Mouse (Mus musculus): Measurements from ENCODE around the gene Pnmt.

The Pnmt gene

DNA sequence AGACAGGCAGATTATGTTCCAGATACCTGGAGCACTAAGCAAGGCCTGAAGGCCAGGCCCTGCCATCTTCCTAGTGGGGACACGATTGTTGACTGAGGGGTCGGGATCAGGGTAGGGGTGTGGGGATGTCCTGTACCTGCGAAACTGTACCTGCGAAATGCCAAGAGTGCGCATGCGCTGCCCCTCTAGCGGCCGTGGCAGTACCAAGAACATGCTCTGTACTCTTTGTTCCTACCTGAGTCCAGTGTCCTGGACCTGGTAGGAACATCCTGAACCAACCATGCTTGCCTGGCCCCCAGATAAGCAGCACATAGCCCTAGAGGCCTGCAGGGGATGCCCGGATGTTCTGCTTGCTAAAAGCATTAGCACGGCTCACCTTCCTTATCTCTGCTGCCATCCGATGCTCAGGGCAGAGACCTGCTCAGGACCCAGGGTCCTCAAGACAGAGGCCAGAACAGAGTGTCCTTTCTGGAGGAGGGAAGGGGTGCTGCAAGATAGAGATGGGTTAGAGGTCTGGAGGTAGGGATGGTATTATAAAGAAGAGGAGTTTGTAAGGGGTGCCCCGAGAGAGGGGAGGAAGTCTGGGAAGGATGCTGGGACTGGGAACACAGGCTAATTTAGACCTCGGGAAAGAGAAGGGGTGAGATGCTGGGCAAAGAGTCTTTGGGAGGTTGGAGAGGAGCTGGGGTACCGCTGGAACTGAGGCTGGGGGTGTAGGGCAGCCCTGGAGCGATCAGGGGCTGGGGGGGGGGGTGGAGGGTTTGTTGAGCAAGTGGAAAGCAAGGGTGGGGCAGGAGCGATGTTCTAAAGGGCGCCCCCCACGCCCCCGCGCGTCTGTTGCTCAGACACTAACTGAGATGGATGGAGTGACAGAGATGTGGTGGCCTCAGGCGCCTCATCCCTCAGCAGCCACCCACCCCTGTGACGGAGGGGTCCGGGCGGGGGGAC is at the start of gene Pnmt:
Gene Pnmt (plus strand): TSS at position 813 of the 948 bp plus-strand sequence.
- DNase-seq (ENCODE audit: low spot score in 2 of 2): no peak

DNA sequence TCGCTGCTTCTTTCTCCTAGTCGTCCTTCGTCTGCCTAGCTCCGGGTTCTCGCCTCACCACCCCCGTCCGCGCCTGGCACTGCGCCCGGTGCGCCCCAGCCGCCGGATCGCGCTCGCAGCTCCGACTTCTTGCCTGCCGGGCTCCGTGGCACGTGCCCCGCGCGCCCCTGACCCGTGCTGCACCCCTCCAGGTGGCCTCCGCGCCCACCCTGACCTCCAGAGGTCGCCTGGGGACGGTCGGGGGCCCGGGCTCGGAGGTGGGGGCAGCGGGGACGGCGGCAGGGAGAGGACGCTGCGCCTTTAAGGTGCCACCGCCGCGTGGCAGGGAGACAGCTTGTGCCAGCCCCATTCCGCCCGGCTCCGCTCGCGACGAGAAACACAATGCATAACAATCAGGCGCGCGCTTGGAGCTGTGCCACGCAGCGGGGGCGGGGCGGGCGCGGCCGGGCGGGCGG is 47.7 kb upstream of the Pnmt start:
- peak in 1 of 2 experiments; percentile 85 for DNase-seq (ENCODE audit: low spot score in 2 of 2)

DNA sequence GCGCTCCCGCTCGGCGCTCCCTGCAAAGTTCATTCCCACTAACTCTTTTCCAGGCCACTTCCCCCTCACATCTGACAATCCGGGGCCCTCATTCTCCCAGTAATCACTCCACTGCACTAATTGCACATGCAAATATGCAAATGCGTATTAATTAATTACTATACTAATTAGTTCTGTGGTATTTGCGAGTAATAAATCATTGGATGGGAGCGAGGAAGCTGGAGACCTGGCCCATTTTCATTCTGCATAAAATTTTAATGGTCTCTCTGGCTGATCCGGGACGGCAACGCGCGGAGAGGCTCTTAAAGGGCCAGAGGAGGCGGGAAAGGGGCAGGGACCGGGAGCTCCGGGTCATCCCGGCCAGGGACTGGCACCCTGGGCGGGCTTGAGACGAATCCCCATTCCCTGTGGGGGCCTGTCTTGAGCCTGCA is 47.2 kb upstream of the Pnmt start:
- DNase-seq (ENCODE audit: low spot score in 2 of 2): no peak

DNA sequence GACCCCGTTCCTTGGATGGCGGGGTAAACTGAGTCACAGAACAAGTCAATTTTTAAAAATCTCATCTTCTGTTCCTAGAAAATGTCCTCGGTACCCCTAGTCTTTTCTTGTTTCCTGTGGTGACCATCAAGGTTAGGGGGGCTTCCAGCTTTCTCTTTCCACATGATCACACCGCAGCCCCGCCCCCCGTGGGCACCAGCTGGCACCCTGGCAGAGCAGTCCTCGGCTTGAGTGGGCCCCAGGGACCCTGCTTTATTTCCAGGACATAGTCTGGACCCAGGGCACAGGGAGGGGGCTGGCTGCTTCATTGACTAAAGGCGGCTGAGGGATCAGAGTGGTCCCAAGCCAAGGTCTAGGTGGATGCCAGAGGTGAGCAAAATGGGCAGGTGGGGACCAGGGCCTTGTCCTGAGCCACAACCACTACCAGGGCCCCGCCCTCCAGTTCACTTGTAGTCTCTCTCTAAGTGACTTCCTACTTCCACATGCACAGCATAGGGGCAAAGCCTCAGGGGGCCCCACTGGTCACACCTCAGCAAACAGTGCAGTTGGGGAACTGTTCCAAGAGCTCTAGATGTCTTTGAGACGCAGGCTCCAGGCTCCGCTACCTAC is 46.5 kb upstream of the Pnmt start:
- no peak for DNase-seq (ENCODE audit: low spot score in 2 of 2)

DNA sequence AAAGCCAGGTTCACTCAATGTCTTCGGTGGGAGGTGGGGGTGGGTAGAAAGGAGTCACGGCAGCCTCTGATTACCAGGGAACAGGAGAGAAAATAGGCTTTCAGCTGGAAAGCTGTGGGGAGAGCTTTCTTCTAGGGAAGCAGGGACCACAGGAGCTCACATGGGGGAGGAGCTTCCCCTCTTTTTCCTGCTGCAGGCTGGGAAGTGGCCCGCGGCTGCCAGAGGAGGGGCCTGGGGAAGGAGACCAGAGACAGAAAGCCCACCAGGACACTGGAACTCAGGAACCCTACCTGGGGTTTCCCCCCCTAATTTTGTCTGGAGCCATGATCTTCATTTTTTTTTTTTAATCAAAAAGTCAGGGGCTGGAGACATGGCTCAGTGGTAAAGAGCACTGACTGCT is 45.7 kb upstream of the Pnmt start:
- DNase-seq (ENCODE audit: low spot score in 2 of 2): no peak

DNA sequence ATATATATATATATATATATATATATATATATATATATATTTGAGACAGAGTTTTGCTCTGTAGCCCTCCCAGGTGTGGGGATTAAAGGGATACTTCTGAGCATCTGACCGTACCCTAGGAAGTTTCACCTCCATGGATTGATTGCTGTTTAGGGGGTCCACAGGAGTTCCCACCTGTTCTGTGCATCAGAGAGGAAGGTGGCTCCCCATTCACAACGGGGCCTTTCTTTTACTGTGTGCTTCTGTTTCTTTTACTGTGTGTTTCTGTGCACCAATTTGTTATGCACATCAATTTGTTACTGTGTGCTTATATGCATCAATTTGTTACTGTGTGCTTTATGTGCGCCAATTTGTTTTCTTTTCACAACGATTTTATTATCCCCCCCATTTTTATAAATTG is 45.1 kb upstream of the Pnmt start:
- DNase-seq (ENCODE audit: low spot score in 2 of 2): no peak

DNA sequence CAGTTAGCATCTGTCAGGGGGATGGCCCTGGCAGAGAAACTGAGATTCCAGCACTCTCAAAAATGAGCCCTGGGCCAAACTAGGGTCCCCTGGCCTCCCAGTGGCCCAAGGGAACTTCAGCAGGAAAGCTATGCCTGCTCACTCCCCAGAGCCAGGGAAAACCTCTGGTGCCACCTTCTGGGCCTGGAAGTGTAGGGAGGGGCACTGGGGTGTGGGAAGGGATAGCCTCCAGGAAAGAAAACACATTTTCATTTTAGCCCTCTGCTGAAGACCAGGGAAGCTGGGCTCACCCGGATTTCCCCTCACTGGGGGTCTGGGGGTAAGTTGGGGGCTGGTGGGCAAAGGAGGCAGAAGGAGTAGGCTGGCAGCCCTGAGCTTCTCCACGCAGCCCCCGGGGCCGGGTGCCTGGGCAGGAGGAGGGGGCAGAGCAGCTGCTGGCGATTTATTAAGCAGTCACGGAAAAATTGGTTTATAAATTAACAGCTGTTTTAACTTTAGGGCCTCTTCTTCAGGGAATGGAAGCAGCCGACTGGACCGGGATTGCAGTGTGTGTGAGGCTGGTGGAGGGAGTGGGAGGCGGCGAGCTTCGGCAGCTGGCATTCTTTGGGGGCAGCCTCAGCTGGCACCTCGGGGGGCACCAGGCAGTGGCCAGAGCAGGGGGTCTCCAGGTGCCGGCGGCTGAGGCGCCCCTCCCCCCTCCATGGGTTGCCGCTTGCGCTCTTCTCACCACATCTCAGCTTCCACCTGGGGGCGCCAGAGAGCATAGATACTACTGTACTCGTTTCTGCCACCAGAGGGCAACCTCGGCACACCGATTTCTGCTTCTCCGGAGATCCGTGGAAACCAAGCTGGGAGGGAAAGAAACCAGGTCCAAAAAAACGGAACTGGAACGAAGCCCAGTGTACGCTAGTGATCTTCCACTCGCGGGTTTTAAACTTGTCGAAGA is 44.0 kb upstream of the Pnmt start:
- DNase-seq (ENCODE audit: low spot score in 2 of 2): peak; percentile 78 to 99

DNA sequence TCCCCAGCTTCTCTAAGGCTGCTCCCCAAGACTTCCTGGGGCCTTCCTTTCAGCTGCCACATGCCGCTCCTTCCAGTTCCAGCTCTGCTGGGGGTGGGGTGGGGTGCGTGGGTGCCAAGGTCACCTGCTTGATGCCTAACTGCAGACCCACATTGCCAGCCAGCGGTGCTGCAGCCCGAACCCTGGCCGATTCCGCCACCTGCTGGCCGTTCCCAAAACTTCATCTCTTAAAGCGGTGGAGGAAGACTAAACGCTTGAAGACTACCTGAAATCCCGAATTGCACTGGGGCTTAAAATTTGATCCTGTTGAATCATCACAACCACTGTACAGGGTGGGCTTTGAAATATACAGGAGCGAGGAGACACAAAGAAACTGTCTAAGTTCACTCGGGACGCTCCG is 41.0 kb upstream of the Pnmt start:
- peak in 1 of 2 experiments; percentile 89 for DNase-seq (ENCODE audit: low spot score in 2 of 2)

DNA sequence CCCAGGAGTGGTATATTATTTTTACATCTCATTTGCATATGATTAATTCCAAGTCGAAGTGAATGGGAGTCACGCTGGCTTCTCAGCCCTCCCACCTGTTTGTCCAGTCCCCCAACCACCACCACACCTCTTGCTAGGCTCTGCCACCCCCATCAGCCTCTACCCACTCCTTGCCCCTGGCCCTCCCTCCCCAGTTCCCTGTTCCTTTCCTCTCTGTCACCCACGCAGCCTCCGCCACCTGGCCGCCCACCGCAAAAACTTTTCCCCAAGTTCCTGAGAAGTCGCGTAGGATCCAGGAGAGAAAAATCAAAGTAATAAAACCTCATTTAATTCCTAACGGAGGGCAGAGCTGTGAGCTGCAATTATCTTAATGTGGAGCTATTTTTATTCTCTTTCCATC is 40.1 kb upstream of the Pnmt start:
- DNase-seq (ENCODE audit: low spot score in 2 of 2): no peak

DNA sequence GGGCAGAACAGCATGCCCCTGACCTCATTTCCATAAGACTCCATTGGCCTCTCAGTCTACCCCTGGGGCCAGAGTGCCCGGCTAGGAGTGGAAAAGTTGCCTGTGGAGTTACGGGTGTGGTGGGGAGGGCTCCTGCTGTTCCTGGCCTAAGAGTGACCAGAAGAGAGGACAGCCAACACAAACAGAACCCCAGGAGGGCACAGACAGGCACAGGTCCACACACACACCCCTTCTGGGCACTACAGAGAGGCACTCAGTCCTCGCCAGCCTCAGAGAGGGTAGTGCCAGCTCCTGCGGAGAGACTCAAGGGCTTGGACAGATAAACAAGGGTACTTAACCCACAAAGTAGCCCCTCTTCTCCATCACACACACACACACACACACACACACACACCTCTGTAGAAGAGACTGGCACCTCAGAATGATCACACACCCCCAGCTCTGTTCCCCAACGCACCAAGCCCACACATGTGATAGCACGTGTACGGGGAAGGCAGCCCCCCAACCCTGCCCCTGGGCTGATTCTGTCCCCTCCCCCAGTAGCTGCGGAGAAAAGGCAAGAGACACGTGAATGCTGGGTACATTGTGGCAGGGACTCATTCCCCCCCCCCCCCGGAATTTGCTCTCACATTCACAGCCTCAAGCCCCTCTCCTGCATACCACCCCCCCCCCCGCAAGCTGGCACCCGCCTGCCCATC is 38.7 kb upstream of the Pnmt start:
- no peak for DNase-seq (ENCODE audit: low spot score in 2 of 2)

DNA sequence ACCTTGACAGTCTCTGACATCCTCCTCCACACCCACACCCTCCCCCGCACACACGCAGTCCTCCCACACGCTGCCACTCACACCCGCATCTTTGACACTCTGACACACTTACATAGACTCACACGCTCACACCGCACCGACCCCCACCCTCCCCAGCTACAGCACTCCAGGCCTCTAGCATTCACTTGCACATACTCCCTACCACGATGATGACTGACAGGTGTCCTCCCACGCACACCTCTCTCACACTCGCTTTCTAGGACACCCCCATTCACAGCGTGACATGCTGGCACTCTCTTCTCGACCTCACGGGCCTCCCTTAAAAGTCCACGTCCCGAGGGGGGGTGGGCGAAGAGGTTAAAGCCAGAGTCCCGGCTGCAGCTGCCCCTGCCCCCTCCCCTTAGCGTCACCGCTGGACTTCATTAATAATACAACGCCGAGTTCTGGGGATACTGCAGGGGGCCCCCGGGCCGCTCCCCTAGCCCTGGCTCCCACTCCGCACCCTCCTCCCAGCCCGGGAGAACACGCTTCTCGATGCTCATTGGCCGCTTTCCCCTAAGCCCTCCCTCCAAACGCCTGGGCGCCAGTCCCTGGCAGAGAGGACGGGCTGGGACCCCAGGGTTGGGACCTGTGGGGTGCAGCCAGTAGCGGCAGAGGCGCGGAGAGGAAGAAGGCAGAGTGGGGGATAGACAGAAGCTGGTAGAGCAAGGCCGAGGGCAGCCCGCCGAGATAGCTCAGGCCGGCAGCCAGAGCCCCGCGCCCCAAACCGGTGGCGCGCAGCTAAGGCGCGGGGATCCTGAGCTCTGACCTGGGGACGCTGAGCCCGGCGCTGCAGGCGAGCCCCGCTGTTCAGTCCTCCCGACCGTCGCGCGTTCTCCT is 37.9 kb upstream of the Pnmt start, which contains the start of gene Ppp1r1b:
Gene Ppp1r1b (plus strand): TSS at position 322 of the 879 bp plus-strand sequence.
- peak; percentile 73 to 77 for DNase-seq (ENCODE audit: low spot score in 2 of 2)

DNA sequence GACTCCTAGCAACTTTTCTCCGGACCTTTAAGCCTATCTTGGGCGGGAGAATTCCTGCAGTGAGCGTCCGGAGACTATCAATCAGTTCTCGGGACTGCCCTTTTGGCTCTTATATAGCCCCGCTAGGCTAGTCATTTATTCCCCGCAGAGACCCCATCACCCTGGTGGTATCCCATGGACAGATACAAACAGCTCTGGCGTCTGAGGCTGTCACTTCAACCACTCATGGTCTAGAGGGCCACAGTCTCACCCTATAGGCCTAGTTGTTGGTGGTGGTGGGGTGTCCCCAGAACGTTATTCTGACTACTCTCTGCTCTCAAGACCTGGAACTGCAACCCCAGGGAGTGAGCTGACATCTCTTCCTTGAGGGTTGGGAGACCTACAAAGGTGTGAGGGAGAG is 36.9 kb upstream of the Pnmt start:
- DNase-seq (ENCODE audit: low spot score in 2 of 2): no peak

DNA sequence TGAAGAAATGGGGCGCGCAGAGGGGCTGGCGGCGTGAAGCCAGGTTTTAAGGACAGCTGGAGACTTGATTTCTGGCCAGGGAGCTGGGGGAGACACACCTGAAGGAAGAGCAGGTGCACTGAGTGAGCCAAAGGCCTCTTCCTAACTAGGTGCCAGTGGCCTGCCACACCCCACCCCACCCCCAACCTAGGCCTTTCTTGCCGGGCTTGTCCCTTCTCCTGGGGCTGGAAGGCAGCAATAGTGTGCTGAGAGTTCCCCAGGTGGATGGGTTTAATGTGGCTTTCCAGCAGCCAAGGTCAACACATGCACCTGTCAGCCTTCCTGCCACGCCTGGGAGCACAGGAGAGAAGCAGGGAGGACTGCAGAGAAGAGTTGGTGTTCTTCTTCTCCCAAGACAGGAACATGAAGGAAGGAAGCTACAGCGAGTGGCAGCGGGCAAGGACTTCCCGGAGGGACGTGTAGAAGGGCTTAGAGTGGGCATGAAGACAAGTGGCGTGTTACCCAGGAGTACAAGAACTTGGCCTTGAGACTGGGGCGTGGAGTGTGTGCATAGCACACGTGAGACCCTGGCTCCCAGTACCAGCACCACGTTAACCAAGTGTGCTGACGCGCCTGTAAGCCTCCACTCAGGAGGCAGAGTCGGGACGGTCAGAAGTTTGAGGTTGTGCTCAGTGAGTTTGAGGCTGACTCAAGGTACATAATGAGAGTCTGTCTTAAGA is 33.8 kb upstream of the Pnmt start:
- no peak for DNase-seq (ENCODE audit: low spot score in 2 of 2)

DNA sequence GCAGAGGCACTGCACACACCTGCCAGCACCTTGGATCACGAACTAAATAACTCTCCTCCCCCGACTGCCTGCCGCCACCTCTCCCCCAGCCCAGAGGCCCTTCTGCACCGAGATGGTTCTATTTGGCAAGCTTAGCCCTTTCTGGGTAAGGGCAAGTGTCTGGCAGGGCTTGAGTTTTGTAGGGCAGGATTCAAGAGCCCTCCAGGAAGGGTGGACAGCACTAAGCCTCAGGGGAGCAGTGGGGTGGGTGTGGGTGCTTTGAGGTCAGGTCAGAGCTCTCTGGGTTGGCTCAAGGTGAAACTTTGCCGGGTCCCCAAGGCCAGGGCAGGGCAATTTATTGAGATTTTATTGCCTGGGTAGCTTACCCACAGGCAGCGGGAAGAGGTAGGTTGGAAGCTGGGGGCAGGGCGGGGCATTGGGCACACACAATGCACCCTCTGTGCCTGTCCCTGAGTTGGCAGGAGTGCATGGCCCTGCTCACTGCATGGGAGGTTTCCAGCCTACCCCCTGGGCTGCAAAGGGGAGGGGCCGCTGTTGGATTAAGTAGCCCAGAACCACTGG is 32.5 kb upstream of the Pnmt start:
- peak in 1 of 2 experiments; percentile 70 for DNase-seq (ENCODE audit: low spot score in 2 of 2)

DNA sequence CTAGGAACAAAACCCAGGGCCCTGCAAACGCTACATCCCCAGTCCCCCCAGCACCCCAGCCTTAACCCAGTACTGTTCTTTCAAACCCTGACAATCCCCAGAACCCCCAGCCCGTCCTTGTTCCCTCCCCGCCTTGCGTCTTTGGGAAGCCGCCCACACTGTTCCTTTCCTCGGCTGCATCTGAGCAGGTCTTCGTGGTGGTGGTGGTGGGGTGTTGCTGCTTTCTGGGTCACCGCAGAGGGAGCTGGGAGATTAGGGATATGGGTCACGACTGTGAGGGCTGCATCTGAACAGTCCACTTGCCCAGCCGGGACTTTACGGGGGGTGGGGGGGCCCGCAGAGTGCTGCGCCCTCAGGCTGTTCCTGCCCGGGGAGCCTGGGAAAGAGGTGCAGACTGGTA is 31.8 kb upstream of the Pnmt start:
- no peak for DNase-seq (ENCODE audit: low spot score in 2 of 2)

DNA sequence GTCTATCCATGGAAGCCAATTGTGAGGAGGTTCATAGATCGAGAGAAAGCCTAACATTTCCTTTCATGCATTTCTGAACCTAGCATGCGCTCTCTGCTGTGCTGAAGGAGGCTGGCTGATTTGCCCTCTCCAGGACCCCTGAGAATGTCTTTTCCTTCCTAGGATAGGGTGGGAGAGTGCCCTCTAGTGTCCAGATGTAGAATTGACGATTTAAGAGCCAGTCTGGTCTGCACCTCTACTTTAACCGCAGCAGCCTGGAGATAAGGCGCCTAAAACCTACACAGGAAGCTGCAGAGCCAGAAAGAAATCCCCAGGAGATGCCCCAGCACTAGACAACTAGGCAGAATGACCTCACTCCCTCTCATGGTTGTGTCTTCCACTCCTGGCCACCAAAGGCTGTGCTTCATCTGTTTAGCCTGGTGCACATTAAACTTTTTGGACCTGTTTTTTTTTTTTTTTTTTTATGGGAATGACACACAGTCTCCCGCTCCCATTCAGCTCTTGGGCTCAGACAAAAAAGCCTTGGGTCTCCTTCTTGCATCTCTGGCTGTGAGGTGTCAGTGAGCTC is 30.4 kb upstream of the Pnmt start:
- DNase-seq (ENCODE audit: low spot score in 2 of 2): peak in 1 of 2 experiments; percentile 74

DNA sequence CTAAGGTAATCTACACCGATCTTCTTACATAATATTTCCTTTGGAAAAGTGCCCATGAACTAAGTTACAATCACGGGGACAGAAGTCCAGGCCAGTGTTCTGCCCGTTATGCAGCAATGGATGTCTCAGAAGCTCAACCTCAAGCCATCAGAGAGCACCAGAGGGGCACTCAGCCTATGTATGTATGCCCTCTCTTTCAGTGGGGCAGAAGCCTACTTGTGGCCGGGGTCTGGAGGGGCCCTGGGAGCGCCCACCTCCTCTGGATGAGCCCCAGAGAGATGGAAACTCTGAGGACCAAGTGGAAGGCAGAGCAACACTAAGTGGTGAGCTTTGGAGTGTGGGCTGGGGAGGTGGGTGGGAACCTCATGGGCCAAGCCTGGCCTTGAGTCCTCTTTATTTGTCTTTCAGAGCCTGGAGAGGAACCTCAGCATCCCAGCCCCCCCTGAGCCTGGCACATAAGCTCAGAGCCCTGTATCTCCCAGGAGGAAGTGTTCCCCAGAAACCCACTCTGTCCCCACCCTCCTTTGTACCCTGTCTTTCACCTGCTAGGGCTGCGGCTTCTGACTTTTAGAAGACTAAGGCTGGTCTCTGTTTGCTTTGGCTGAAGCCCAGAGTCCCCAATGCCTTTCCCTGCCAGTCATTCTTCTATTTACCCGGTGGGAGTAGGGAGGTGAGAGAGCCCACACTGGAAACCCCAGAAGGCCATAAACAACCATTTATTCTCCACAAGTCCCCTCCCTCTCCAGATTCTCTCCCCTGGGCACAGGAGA is 29.4 kb upstream of the Pnmt start:
- DNase-seq (ENCODE audit: low spot score in 2 of 2): no peak

Measured in left cerebral cortex, adult 9 months (tissue).